Mouse (Mus musculus): Measurements from ENCODE around the gene Trim9. TPM values are rescaled to one million over a fixed set of nuclear protein-coding genes. Genes with fewer than 3 reads are reported as not detected.

Gene Trim9
- polyA plus RNA-seq, 1 experiment from 2014 or later: 0.43 TPM

DNA sequence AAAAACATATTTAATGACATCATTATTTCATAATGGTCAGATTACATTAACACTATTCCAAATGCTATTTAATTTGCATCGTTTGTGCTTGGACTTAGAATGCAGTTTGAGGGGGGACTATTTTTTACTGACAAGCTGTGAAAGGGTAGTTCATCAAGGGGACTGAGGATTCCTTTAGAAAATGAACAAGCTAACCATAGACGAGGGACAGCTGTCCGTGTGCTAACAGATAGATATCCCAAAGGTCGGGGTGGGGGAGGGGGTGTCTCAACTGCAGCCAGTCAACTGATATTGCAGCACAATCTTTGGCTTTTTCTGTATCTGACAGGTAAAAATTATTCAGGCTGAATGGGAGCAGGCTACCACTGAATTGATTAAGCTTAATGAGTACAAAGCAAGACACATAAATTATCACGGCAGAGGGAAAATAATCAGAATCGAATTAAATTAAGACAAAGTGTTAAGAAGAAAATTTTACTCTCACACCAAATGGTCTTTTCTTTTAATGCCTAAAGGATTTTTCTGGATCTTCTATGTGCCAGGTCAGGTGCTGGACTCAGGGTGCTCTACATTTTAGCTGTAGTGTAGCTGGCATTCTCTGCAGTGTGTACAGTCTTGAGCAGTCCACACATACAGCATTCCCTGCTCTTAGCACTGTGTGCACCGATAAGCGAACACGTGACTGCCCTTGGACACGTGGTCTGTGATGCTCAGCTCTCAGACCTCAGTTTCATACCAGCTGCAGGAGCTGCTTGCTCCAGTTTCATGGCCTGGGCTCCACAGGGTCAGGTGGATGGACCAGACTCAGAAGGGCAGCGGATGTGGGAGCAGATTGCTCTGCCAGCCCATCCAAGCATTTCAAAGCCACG lies 70.1 kb downstream of the Trim9 start:
- no peaks in the 10 kb centered on the region for H3K4me1 ChIP-seq (ENCODE audit: insufficient read depth, low read depth, low read length)
- no peaks in the 10 kb centered on the region for H3K36me3 ChIP-seq (ENCODE audit: insufficient read depth, low read length)
- TF ChIP-seq CTCF (IDR thresholded peaks at IDR 0.05): no peak
- TF ChIP-seq EP300 (IDR thresholded peaks at IDR 0.05): no peak
- WGBS: 61% methylated on average over 12 of the region's 12 CpGs
- no peak overlapping the region for H3K9ac ChIP-seq (replicated peaks; ENCODE audit: low read depth)
- DNase-seq (ENCODE audit: low spot score) (no peak), ATAC-seq (no peak)
- no peak overlapping the region for H3K4me2 ChIP-seq (replicated peaks; ENCODE audit: low read depth, low read length)
- H3K27ac ChIP-seq (ENCODE audit: low read length): no peak overlapping the region
- H3K27me3 ChIP-seq (replicated peaks; ENCODE audit: insufficient read depth, low read length): no peaks in the 10 kb centered on the region
- H3K4me3 ChIP-seq (ENCODE audit: low read depth, low read length): no peak overlapping the region
- H3K9me3 ChIP-seq (ENCODE audit: low read length): no peaks in the 10 kb centered on the region

DNA sequence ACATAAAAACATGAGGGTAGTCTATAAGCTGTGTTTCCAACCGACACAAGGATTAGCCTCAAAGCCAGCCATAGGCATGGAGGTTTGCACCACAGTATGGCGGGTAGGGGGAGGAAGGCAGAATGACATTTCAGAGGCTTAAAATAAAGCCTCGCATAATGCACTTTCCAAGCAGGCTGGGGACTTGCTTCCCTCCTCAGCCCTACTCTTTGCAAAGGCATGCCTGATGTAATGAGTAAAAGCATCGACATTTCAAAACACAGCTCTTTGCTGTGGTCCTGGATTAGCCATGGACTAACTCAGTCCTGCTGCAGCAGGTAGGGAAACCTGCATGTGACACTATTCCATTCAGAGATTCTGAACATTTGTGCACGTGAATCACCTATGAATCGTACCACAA lies 77.7 kb downstream of the Trim9 start:
- Histone ChIP-seq H3K27me3 (replicated peaks; ENCODE audit: insufficient read depth, low read length) (no peaks in the 10 kb centered on the region), H3K9me3 (ENCODE audit: low read length) (no peaks in the 10 kb centered on the region), H3K4me1 (ENCODE audit: insufficient read depth, low read depth, low read length) (no peaks in the 10 kb centered on the region), H3K27ac (ENCODE audit: low read length) (no peak overlapping the region), H3K4me3 (ENCODE audit: low read depth, low read length) (no peak overlapping the region), H3K36me3 (ENCODE audit: insufficient read depth, low read length) (no peaks in the 10 kb centered on the region), H3K9ac (replicated peaks; ENCODE audit: low read depth) (no peak overlapping the region), H3K4me2 (replicated peaks; ENCODE audit: low read depth, low read length) (no peak overlapping the region)
- TF ChIP-seq CTCF (IDR thresholded peaks at IDR 0.05): no peak
- no peak for TF ChIP-seq EP300 (IDR thresholded peaks at IDR 0.05)
- ATAC-seq (no peak), DNase-seq (ENCODE audit: low spot score) (no peak)
- WGBS: 87% methylated on average over 6 of the region's 6 CpGs

DNA sequence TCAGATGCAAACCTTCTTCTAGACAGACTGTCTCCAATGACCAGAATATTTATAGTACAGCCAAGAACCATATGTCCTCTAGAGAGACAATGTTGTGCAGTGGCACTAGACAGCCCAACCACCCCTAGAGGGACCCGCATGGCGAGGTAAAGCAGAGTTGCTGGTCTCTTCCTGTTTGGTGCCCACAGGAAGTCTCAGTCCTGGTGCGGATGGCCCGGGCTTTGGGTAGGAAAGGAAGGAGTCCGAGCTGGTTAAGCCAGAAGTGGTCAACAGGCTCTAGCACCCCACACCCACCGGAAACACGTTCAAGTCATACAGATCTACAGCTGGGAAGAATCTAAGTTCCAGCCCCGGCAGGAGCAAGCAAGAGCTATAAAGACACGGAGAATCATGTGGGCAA lies 80.1 kb downstream of the Trim9 start:
- no peak overlapping the region for H3K4me2 ChIP-seq (replicated peaks; ENCODE audit: low read depth, low read length)
- TF ChIP-seq EP300 (IDR thresholded peaks at IDR 0.05): no peak
- no peaks in the 10 kb centered on the region for H3K4me1 ChIP-seq (ENCODE audit: insufficient read depth, low read depth, low read length)
- H3K9ac ChIP-seq (replicated peaks; ENCODE audit: low read depth): no peak overlapping the region
- no peaks in the 10 kb centered on the region for H3K36me3 ChIP-seq (ENCODE audit: insufficient read depth, low read length)
- H3K27ac ChIP-seq (ENCODE audit: low read length): no peak overlapping the region
- H3K4me3 ChIP-seq (ENCODE audit: low read depth, low read length): no peak overlapping the region
- H3K9me3 ChIP-seq (ENCODE audit: low read length): no peaks in the 10 kb centered on the region
- no peak for ATAC-seq
- DNase-seq (ENCODE audit: low spot score): no peak
- no peaks in the 10 kb centered on the region for H3K27me3 ChIP-seq (replicated peaks; ENCODE audit: insufficient read depth, low read length)
- 68% methylated on average over 9 of the region's 9 CpGs for WGBS

DNA sequence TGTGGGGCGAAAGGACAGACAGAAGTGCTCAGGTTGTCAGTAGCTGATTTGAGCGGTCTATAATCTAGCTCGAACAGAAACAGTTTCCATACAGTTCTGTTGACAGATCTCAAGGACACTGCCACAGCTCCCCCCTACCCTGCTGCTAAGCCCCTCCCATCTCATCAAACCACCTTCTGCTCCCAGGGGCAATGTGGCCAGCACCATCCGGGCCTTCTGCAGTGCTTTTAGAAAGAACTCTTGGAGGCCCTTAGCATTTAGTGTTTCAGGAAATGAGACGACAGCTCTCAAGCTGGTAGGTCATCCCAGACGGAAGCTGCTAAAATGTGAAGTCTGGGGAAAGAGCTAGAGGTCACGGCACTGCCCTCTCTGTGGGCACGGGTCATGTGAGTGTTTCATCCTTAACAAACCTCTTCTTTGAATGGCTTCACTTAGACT lies 80.9 kb downstream of the Trim9 start:
- H3K9ac ChIP-seq (replicated peaks; ENCODE audit: low read depth): no peak overlapping the region
- TF ChIP-seq CTCF (IDR thresholded peaks at IDR 0.05) (no peak), EP300 (IDR thresholded peaks at IDR 0.05) (no peak)
- H3K4me1 ChIP-seq (ENCODE audit: insufficient read depth, low read depth, low read length): no peaks in the 10 kb centered on the region
- H3K27ac ChIP-seq (ENCODE audit: low read length): no peak overlapping the region
- no peaks in the 10 kb centered on the region for H3K27me3 ChIP-seq (replicated peaks; ENCODE audit: insufficient read depth, low read length)
- 39% methylated on average over 8 of the region's 8 CpGs for WGBS
- ATAC-seq: no peak
- H3K4me2 ChIP-seq (replicated peaks; ENCODE audit: low read depth, low read length): no peak overlapping the region
- no peaks in the 10 kb centered on the region for H3K36me3 ChIP-seq (ENCODE audit: insufficient read depth, low read length)
- H3K4me3 ChIP-seq (ENCODE audit: low read depth, low read length): no peak overlapping the region
- DNase-seq (ENCODE audit: low spot score): no peak
- H3K9me3 ChIP-seq (ENCODE audit: low read length): no peaks in the 10 kb centered on the region

DNA sequence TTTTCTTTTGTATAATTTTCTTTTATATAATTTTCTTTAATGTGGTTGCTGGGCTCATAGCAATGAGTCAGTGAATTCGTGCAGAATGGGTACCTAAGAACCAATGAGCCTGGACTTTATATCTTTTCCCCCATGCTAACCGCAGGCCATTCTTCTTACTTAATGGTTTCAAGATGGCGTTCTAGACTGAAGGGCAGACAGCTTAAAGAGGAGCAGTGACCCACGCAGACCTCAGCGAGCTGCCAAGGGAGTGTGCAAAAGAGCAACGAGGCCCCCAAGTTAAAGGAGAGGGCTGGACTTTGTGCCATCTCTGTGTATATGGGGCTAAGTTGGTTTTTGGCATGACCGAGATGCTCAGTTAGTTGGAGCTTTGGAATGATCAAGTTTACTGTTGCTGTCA lies 83.7 kb downstream of the Trim9 start:
- no peak for DNase-seq (ENCODE audit: low spot score)
- 76% methylated on average over 7 of the region's 7 CpGs for WGBS
- Histone ChIP-seq H3K9ac (replicated peaks; ENCODE audit: low read depth) (no peak overlapping the region), H3K27ac (ENCODE audit: low read length) (no peak overlapping the region), H3K36me3 (ENCODE audit: insufficient read depth, low read length) (no peaks in the 10 kb centered on the region), H3K4me3 (ENCODE audit: low read depth, low read length) (no peak overlapping the region), H3K4me1 (ENCODE audit: insufficient read depth, low read depth, low read length) (no peaks in the 10 kb centered on the region), H3K27me3 (replicated peaks; ENCODE audit: insufficient read depth, low read length) (no peaks in the 10 kb centered on the region), H3K9me3 (ENCODE audit: low read length) (no peaks in the 10 kb centered on the region), H3K4me2 (replicated peaks; ENCODE audit: low read depth, low read length) (no peak overlapping the region)
- ATAC-seq: no peak
- no peak for TF ChIP-seq CTCF (IDR thresholded peaks at IDR 0.05)
- no peak for TF ChIP-seq EP300 (IDR thresholded peaks at IDR 0.05)

DNA sequence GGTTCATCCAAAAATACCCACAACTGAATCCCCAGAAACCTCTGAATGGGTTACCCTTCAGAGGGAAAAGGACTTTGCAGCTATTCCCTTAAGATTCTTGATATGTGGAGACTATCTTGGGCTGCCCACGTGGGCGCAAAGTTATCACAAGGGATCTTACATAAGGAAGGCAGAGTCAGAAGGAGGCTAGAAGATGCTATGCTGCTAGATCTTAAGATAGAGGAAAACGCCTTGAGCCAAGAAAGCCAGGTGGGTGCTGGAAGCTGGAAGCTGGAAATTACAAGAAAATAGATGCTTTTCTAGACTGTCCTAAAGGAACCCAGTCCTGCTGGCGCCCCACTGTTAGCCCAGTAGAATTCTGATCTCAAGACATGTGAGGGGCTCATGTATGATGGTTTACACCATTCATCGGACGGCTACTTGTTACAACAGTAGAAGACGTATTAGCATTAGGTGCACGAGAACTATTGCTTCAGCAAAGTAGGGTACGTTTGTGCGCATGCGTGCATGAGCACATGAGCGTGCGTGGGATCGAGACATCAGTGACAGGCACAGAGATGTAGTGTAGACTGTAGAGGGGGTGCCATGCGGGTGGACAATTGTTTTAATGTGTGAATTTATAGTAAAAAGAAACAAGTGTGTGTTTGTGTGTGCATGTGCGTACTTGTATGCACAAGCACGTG lies 85.0 kb downstream of the Trim9 start:
- 91% methylated on average over 17 of the region's 17 CpGs for WGBS
- no peak for DNase-seq (ENCODE audit: low spot score)
- no peak overlapping the region for H3K9ac ChIP-seq (replicated peaks; ENCODE audit: low read depth)
- no peaks in the 10 kb centered on the region for H3K27me3 ChIP-seq (replicated peaks; ENCODE audit: insufficient read depth, low read length)
- no peaks in the 10 kb centered on the region for H3K36me3 ChIP-seq (ENCODE audit: insufficient read depth, low read length)
- TF ChIP-seq CTCF (IDR thresholded peaks at IDR 0.05) (no peak), EP300 (IDR thresholded peaks at IDR 0.05) (no peak)
- no peak for ATAC-seq
- H3K4me1 ChIP-seq (ENCODE audit: insufficient read depth, low read depth, low read length): no peaks in the 10 kb centered on the region
- H3K4me3 ChIP-seq (ENCODE audit: low read depth, low read length): no peak overlapping the region
- H3K4me2 ChIP-seq (replicated peaks; ENCODE audit: low read depth, low read length): no peak overlapping the region
- H3K27ac ChIP-seq (ENCODE audit: low read length): no peak overlapping the region
- H3K9me3 ChIP-seq (ENCODE audit: low read length): no peaks in the 10 kb centered on the region

All from lung, postnatal 0 days (tissue).